Mouse (Mus musculus): Measurements from ENCODE around the gene Cyp17a1.

DNA sequence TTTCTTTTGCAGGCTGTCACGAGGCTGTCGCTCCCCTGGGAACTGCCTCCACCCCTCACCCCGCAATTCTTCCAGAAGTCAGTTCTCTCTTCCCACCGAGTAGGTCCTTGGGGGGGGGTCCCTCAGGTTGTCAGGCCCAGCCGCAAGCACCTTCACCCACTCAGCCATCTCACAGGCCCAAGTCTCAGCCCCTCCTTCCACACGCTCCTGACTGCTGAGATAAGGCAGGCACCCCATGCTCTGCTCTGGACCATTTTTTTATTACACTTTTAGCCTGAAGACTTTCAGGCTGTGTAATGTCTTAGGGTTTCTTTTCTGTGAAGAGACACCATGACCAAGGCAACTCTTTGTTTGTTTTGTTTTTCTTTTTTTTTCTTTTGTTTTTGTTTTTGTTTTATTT lies 35.4 kb downstream of the Cyp17a1 start:
- no peak for TF ChIP-seq POLR2A (IDR thresholded peaks at IDR 0.05; ENCODE audit: low read depth, low read length)
- no peak for TF ChIP-seq CTCF (IDR thresholded peaks at IDR 0.05; ENCODE audit: extremely low read depth, insufficient read depth, insufficient read length, insufficient replicate concordance)
